In the genomic region with DNA sequence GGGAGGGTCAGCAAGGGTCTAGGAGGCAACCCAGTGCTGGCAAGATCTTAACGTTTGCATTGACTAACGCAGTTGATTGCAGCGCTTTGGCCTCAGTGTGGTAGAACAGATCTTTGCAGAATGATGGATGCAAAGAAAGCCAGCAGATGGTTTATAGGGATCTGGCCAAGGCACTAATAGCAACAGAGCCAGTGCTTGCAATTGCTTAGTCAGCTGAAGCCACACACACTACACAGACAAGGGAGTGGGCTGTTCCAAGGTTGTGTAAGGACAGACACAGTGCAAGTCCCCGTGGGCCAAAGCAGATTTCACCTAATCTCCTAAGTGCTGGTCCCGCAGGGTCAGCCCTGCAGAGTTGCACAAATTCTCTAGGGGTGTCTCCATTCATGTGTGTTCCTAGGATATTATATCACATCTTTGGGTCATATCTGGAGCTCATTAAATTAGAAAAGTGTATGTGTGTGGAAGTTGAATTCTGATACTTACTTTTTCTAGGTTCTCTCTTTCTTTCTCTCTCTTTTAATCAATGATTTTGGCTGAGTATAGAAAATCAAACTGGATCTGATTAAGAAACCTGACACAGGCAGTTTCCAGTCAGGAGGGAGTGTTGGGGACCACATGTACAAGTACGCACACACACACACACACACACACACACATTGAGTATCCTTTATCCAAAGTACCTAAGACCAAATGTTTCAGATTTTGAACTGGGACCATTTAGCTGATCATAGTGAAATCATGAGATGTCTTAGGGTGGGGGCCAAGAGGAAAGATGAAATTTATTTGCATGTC, we compare ENCODE assay signal across 16 mouse cellular contexts.
DNase-seq lines count a peak whose midpoint lies in the region; ATAC-seq and TF ChIP-seq lines count a peak whose summit lies in the region.
"Had no signal": no experiment of that assay in that cellular context is flagged by ENCODE, and none has a peak within 500 bp of the region (broad histone marks: within the 10 kb centered on the region; RNA-seq: fewer than 3 reads in every experiment).

No protein-coding gene starts in this region.

- TF ChIP-seq CTCF in forebrain, postnatal 0 days (IDR thresholded peaks at IDR 0.05; ENCODE audit: low read depth) = no peak
- TF ChIP-seq CTCF in layer of hippocampus, adult 2 months (conservative IDR thresholded peaks at IDR 0.05) = no peak

- WGBS in forebrain, postnatal 0 days = 74% methylated on average over 6 of the region's 6 CpGs
- 83% methylated on average over 6 of the region's 6 CpGs for WGBS in forebrain, embryonic 12.5 days

- no peak overlapping the region for H3K9ac ChIP-seq in forebrain, postnatal 0 days
- H3K9ac ChIP-seq in forebrain, embryonic 12.5 days = no peak overlapping the region
- H3K9ac ChIP-seq: forebrain, embryonic 15.5 days; heart, embryonic 13.5 days; liver, embryonic 13.5 days had no signal

- ATAC-seq in forebrain, postnatal 0 days = 0 out of 2 replicates have a peak, but pooled peaks have one; percentile 27
- no peak for ATAC-seq in forebrain, embryonic 12.5 days (ENCODE audit: low FRiP score)
- ATAC-seq: forebrain, embryonic 15.5 days had no signal

- H3K9me3 ChIP-seq in forebrain, postnatal 0 days (ENCODE audit: low read length) = no peaks in the 10 kb centered on the region
- H3K9me3 ChIP-seq in forebrain, embryonic 12.5 days = no peaks in the 10 kb centered on the region
- H3K9me3 ChIP-seq: forebrain, embryonic 15.5 days; heart, embryonic 13.5 days; limb, embryonic 10.5 days; liver, embryonic 13.5 days; megakaryocyte, embryonic 14.5 days had no signal

- no peaks in the 10 kb centered on the region for H3K27me3 ChIP-seq in forebrain, postnatal 0 days (ENCODE audit: insufficient read depth, low read length)
- no peaks in the 10 kb centered on the region for H3K27me3 ChIP-seq in forebrain, embryonic 12.5 days
- H3K27me3 ChIP-seq: forebrain, embryonic 15.5 days; heart, embryonic 13.5 days; liver, embryonic 13.5 days had no signal

- no peak overlapping the region for H3K4me3 ChIP-seq in forebrain, postnatal 0 days (ENCODE audit: low read depth, low read length)
- H3K4me3 ChIP-seq in forebrain, embryonic 12.5 days (replicated peaks) = no peak overlapping the region
- no peak overlapping the region for H3K4me3 ChIP-seq in layer of hippocampus, adult 2 months
- H3K4me3 ChIP-seq: forebrain, embryonic 15.5 days; heart, embryonic 13.5 days; limb, embryonic 10.5 days; liver, embryonic 13.5 days; megakaryocyte, embryonic 14.5 days had no signal

- no peak overlapping the region for H3K4me2 ChIP-seq in forebrain, postnatal 0 days (ENCODE audit: low read depth)
- H3K4me2 ChIP-seq in forebrain, embryonic 12.5 days = no peak overlapping the region
- H3K4me2 ChIP-seq: forebrain, embryonic 15.5 days; heart, embryonic 13.5 days; liver, embryonic 13.5 days had no signal

- DNase-seq in forebrain, postnatal 0 days = no peak
- peak in 1 of 2 experiments; percentile 20 for DNase-seq in layer of hippocampus, adult 2 months (ENCODE audit: low spot score in 2 of 2)
- DNase-seq in layer of hippocampus, adult 9-10 months (ENCODE audit: low spot score) = no peak
- peak; percentile 71 for DNase-seq in brain, adult 2 months (ENCODE audit: low read depth, low spot score)
- DNase-seq in cerebellum, postnatal 25 days = peak; percentile 39 to 41
- DNase-seq in spleen, postnatal 10 days (ENCODE audit: low spot score in 2 of 2) = no peak
- DNase-seq: gastrocnemius, postnatal 14 days; kidney, adult 11 months; liver, embryonic 13.5 days; right cerebral cortex, adult 18-20 months; thymus, adult 18-20 months had no signal

- H3K27ac ChIP-seq in forebrain, postnatal 0 days (ENCODE audit: low read depth, low read length) = no peak overlapping the region
- H3K27ac ChIP-seq in forebrain, embryonic 12.5 days = no peak overlapping the region
- H3K27ac ChIP-seq in layer of hippocampus, adult 2 months = peak overlapping the region; percentile 15; the same call in 1 of the 2 replicates
- H3K27ac ChIP-seq: forebrain, embryonic 15.5 days; heart, embryonic 13.5 days; limb, embryonic 10.5 days; liver, embryonic 13.5 days had no signal

- no peaks in the 10 kb centered on the region for H3K4me1 ChIP-seq in forebrain, postnatal 0 days (ENCODE audit: insufficient read depth)
- no peaks in the 10 kb centered on the region for H3K4me1 ChIP-seq in forebrain, embryonic 12.5 days
- H3K4me1 ChIP-seq: forebrain, embryonic 15.5 days; heart, embryonic 13.5 days; limb, embryonic 10.5 days; liver, embryonic 13.5 days had no signal

- H3K36me3 ChIP-seq in forebrain, postnatal 0 days (ENCODE audit: insufficient read depth) = no peaks in the 10 kb centered on the region
- no peaks in the 10 kb centered on the region for H3K36me3 ChIP-seq in forebrain, embryonic 12.5 days (replicated peaks)
- H3K36me3 ChIP-seq: forebrain, embryonic 15.5 days; heart, embryonic 13.5 days; limb, embryonic 10.5 days; liver, embryonic 13.5 days had no signal

Comparison
In these comparisons a context has a peak if more than half of its experiments do, and no peak if none do; other contexts are left out.
1. DNase-seq: peak in brain, adult 2 months (single experiment) and cerebellum, postnatal 25 days (2 of 2); none in forebrain, postnatal 0 days (single experiment), layer of hippocampus, adult 9-10 months (single experiment) and spleen, postnatal 10 days (0 of 2).